Mouse (Mus musculus): ENCODE data around the gene C130032M10Rik.
"Not testable (repeated sequence)": the region's sequence is repeated elsewhere in the genome, so short reads cannot be mapped to it uniquely, and the experiment has no call there.

Gene C130032M10Rik

GRCm38 (mm10) chr9:114518812-114519477, 3.4 kb downstream of the C130032M10Rik start:
- no peak for DNase-seq (ENCODE audit: low spot score in 2 of 2)

- DNase-seq (ENCODE audit: low spot score in 2 of 2): not testable (repeated sequence)
Measured at GRCm38 (mm10) chr9:114520529-114520928, 5.0 kb downstream of the C130032M10Rik start.

GRCm38 (mm10) chr9:114522041-114522440, 6.5 kb downstream of the C130032M10Rik start:
- no peak for DNase-seq (ENCODE audit: low spot score in 2 of 2)

- DNase-seq (ENCODE audit: low spot score in 2 of 2): no peak
Measured at GRCm38 (mm10) chr9:114522501-114522900, 7.0 kb downstream of the C130032M10Rik start.

GRCm38 (mm10) chr9:114525073-114525633, 9.7 kb downstream of the C130032M10Rik start:
- DNase-seq (ENCODE audit: low spot score in 2 of 2): no peak

- no peak for DNase-seq (ENCODE audit: low spot score in 2 of 2)
Measured at GRCm38 (mm10) chr9:114525891-114526290, 10.4 kb downstream of the C130032M10Rik start.

- peak; percentile 3 to 7 for DNase-seq (ENCODE audit: low spot score in 2 of 2)
Measured at GRCm38 (mm10) chr9:114526581-114526980, 11.1 kb downstream of the C130032M10Rik start.

GRCm38 (mm10) chr9:114527085-114527484, 11.6 kb downstream of the C130032M10Rik start:
- DNase-seq (ENCODE audit: low spot score in 2 of 2): peak; percentile 45 to 71

- peak; percentile 11 to 15 for DNase-seq (ENCODE audit: low spot score in 2 of 2)
Measured at GRCm38 (mm10) chr9:114527992-114528679, 12.6 kb downstream of the C130032M10Rik start.

- DNase-seq (ENCODE audit: low spot score in 2 of 2): peak in 1 of 2 experiments; percentile 11
Measured at GRCm38 (mm10) chr9:114528680-114529048, 13.2 kb downstream of the C130032M10Rik start.

- DNase-seq (ENCODE audit: low spot score in 2 of 2): no peak
Measured at GRCm38 (mm10) chr9:114531276-114531675, 15.8 kb downstream of the C130032M10Rik start.

GRCm38 (mm10) chr9:114533848-114534247, 18.4 kb downstream of the C130032M10Rik start:
- no peak for DNase-seq (ENCODE audit: low spot score in 2 of 2)

- DNase-seq (ENCODE audit: low spot score in 2 of 2): no peak
Measured at GRCm38 (mm10) chr9:114534747-114535517, 19.4 kb downstream of the C130032M10Rik start.

GRCm38 (mm10) chr9:114536628-114537027, 21.1 kb downstream of the C130032M10Rik start:
- DNase-seq (ENCODE audit: low spot score in 2 of 2): no peak

- DNase-seq (ENCODE audit: low spot score in 2 of 2): peak in 1 of 2 experiments; percentile 19
Measured at GRCm38 (mm10) chr9:114538996-114539563, 23.6 kb downstream of the C130032M10Rik start.

- peak; percentile 41 to 53 for DNase-seq (ENCODE audit: low spot score in 2 of 2)
Measured at GRCm38 (mm10) chr9:114541279-114541741, 25.8 kb downstream of the C130032M10Rik start.

GRCm38 (mm10) chr9:114543882-114544753, 28.6 kb downstream of the C130032M10Rik start:
- DNase-seq (ENCODE audit: low spot score in 2 of 2): no peak

GRCm38 (mm10) chr9:114544754-114545393, 29.4 kb downstream of the C130032M10Rik start:
- no peak for DNase-seq (ENCODE audit: low spot score in 2 of 2)

- DNase-seq (ENCODE audit: low spot score in 2 of 2): no peak
Measured at GRCm38 (mm10) chr9:114546765-114547164, 31.3 kb downstream of the C130032M10Rik start.

GRCm38 (mm10) chr9:114547643-114548077, 32.2 kb downstream of the C130032M10Rik start:
- no peak for DNase-seq (ENCODE audit: low spot score in 2 of 2)
